Mouse (Mus musculus): Measurements from ENCODE around the gene Slc23a4. TPM values are rescaled to one million over a fixed set of nuclear protein-coding genes. Genes with fewer than 3 reads are reported as not detected.
A peak's percentile ranks its signal among the peaks of the same experiment; 100 is the strongest.

Gene Slc23a4
- polyA plus RNA-seq, 1 experiment from 2014 or later: 0.10 TPM

DNA sequence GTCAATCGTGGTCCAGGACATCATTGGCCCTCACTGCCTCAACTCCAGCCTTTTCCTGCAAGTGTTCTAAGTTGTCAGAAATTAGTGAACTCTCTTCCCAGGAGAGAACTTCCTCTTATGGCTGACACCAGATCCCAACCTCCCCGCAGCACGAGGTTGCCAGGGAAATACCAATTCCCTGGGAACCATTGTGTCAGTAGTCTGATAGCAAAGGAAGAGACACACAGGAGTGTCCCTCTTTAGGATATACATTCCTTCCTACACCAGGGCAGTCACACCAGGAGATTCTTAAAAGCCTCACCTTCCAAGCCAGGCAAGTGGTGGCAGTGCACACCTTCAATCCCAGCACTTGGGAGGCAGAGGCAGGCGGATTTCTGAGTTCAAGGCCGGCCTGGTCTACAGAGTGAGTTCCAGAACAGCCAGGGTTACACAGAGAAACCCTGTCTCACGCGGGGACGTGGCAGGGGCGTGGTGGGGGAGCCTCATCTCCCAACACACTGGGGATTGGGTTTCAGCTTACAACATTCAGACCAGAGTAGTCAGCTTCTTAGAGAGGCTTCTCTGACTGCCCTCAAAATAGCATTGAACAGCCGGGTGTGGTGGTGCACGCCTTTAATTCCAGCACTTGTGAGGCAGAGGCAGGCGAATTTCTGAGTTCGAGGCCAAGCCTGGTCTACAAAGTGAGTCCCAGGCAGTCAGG lies 74.7 kb downstream of the Slc23a4 start:
- H3K27ac ChIP-seq: no peak overlapping the region
- H3K4me3 ChIP-seq (ENCODE audit: inconsistent target): no peak overlapping the region
- no peaks in the 10 kb centered on the region for H3K36me3 ChIP-seq (ENCODE audit: inconsistent target)
- H3K79me2 ChIP-seq (ENCODE audit: inconsistent target): peaks cover 19% of the 10 kb centered on the region
- 96% methylated on average over 13 of the region's 13 CpGs for WGBS (ENCODE audit: missing documents)

DNA sequence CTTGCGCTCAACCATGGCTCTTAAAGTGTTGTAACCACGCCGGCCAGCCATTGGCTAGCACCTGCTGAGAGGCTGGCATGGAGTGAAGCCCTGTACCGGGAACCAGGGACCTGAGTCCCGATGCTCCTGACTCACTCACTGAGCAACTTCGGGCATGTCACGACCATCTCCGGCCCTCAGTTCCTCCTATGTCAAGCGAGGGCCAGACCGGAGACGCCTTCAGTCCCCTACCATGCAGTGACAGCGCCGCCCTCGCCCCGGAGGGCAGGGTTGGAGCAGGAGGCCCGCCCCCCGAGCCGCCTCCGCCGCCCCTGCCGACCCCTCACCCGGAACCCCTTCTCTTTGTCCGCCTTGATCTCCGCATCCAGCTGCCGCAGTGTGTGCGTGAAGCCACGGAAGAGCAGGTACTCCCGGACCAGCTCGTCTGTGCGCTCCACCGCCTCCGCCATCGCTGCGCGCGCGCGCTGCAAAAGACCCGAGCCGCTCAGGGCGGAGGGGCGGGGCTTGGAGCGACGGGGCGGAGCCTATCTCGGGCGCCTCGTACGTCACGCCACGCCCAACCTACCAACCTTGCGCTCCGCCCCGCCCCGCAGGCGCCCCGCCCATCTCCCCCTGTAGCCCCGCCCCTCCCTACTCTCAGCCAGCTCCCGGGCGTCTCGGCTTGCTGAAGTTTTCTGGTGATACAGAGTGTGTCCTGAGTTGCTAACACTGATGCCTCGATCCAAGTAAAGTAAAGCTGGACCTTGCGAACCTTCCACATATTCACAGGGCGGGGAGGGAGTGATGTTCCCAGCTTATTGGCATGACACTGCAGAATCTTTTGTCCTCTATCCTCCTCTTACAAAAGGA lies 77.6 kb downstream of the Slc23a4 start, which contains the start of gene Wdr91:
Gene Wdr91 (minus strand): TSS at position 506 of the 849 bp plus-strand sequence.
- H3K36me3 ChIP-seq (ENCODE audit: inconsistent target): no peaks in the 10 kb centered on the region
- peaks cover 31% of the 10 kb centered on the region for H3K79me2 ChIP-seq (ENCODE audit: inconsistent target)
- H3K27ac ChIP-seq: peak within 1 kb of the TSS; percentile 97
- WGBS (ENCODE audit: missing documents): 0% methylated on average over 58 of the region's 64 CpGs
- peak within 1 kb of the TSS; percentile 90 for H3K4me3 ChIP-seq (ENCODE audit: inconsistent target)

DNA sequence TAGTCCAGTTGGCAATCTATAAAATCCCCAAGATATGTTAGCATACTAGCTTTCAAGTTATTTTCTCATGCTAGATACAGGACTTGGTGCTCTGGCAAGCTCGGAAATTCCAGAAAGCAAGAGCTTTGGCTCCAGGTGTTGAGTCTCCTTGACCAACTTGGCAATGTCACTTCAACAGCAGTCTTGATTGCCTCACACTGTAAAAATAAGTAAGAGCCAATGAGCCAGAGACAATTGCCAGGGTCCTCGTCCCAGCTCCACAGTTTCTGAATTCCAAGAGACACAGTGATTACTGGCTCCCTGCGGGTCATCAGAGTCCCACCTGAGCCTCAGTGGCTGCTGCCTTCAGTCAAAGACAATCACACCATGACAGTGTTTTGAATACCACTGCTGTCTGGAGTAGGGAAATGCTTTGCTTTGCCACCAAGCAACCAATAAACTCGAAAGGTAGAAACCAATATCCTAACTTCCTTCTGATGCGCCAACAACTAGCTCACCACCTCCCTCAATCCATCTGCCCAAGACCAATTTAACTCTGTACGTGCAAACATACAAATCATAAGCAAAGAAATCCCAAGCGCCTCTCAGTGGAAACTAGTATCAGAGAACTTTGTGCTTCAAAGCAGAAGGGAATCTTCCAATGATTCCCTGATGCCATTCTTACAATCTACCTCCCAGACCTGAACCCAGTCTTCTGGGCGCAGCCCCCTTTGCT lies 78.4 kb downstream of the Slc23a4 start:
- peaks cover 2% of the 10 kb centered on the region; the same call in 1 of the 2 replicates for H3K36me3 ChIP-seq (ENCODE audit: inconsistent target)
- H3K27ac ChIP-seq: peak overlapping the region; percentile 97
- H3K79me2 ChIP-seq (ENCODE audit: inconsistent target): peaks cover 39% of the 10 kb centered on the region
- 50% methylated on average over 8 of the region's 8 CpGs for WGBS (ENCODE audit: missing documents)
- peak overlapping the region; percentile 90 for H3K4me3 ChIP-seq (ENCODE audit: inconsistent target)

DNA sequence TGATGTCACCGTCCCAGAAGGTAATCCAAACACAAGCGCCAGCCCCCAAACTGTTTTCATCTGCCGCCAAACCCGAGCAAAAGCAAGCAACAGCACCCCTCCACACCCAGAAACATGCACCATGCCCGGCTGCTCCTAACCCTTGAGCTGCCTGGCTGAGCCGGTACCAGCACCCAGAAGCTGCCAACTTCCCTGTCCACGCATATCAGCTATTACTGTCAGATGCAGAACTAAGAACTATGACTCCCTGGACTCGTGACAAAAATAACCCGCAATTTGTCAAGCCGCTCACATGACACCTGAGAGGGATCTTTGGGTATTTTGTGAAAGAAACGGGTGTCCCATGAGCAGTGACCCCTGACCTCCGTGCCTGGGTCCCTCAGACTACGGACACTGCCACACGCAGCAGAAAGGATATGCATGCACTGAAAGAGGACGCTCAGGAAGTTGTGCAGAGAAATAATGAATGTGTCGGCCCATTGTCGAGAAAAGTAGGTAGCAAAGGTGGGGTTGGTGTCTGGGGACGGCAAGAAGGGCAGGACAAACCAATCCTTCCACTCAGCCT lies 80.4 kb downstream of the Slc23a4 start:
- 59% methylated on average over 18 of the region's 18 CpGs for WGBS (ENCODE audit: missing documents)
- Histone ChIP-seq H3K27ac (peak overlapping the region; percentile 97), H3K36me3 (ENCODE audit: inconsistent target) (peaks cover 14% of the 10 kb centered on the region; the same call in 1 of the 2 replicates), H3K4me3 (ENCODE audit: inconsistent target) (peak overlapping the region; percentile 90), H3K79me2 (ENCODE audit: inconsistent target) (peaks cover 59% of the 10 kb centered on the region)

DNA sequence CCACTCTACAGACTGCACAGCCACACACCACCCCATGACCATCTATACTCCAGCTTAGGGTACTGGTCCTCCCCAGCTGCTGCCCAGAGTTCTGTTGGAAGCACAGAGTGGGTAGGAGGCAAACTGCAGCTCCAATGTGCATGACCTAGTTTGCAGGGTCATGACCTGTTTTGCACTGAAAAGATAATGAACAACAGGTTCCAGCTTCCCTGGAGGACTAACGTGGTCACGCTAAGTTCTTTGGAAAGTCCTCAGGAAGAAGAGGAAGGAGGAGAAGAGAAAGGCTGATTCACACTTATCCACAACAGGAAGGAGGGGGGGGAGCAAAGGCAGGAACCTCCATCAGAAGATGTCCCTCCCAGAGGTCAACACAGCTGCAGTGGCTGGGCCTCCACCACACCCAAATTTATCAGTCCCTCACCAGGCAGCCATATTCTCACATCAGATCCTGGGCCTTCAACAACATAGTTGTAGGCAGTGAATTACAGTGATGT lies 81.0 kb downstream of the Slc23a4 start:
- peaks cover 20% of the 10 kb centered on the region; the same call in 1 of the 2 replicates for H3K36me3 ChIP-seq (ENCODE audit: inconsistent target)
- H3K79me2 ChIP-seq (ENCODE audit: inconsistent target): peaks cover 65% of the 10 kb centered on the region
- H3K27ac ChIP-seq: peak overlapping the region; percentile 97
- H3K4me3 ChIP-seq (ENCODE audit: inconsistent target): no peak overlapping the region
- 23% methylated on average over 2 of the region's 2 CpGs for WGBS (ENCODE audit: missing documents)

DNA sequence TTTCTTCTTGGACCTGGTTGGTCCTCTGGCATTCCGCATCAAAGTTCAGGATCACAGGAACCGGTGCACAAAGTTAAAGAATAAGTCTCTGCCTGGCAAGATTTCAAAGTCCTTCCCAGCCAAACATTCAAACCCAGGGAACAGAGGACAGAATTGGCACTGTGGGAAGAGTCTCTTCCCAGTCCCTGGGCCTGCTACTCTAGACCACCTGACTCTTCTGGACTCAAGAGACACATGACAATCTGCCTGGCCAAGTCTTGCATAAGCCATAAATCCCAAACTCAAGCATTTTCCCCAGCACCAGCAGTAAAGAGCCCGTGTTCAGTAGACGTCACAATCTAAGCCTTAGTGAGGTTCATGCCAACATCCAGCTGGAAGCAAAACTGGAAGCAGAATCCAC lies 81.5 kb downstream of the Slc23a4 start:
- Histone ChIP-seq H3K36me3 (ENCODE audit: inconsistent target) (peaks cover 23% of the 10 kb centered on the region; the same call in 1 of the 2 replicates), H3K27ac (peak overlapping the region; percentile 97), H3K79me2 (ENCODE audit: inconsistent target) (peaks cover 71% of the 10 kb centered on the region), H3K4me3 (ENCODE audit: inconsistent target) (no peak overlapping the region)
- WGBS (ENCODE audit: missing documents): 64% methylated on average over 4 of the region's 4 CpGs

DNA sequence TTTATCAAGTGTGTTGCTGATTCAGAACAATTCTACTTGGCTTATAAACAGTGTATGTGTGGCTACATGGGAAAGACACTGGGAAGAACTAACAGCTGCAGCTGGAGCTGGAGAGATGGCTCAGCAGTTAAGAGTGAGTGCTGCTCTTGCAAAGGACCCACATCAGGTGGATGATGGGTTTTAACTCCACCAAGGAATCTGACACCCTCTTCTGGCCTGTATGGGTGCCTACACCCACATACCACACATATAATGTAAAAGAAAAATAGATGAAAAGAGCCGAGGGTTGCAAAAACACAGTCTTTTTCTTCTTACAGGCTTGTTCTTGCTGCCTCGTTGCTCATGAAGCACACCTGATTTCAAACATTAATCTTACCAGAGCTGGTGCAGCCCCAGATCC lies 82.1 kb downstream of the Slc23a4 start:
- H3K4me3 ChIP-seq (ENCODE audit: inconsistent target): no peak overlapping the region
- peak overlapping the region; percentile 97 for H3K27ac ChIP-seq
- WGBS (ENCODE audit: missing documents): 85% methylated on average over 2 of the region's 2 CpGs
- H3K36me3 ChIP-seq (ENCODE audit: inconsistent target): peaks cover 29% of the 10 kb centered on the region
- H3K79me2 ChIP-seq (ENCODE audit: inconsistent target): peaks cover 76% of the 10 kb centered on the region

DNA sequence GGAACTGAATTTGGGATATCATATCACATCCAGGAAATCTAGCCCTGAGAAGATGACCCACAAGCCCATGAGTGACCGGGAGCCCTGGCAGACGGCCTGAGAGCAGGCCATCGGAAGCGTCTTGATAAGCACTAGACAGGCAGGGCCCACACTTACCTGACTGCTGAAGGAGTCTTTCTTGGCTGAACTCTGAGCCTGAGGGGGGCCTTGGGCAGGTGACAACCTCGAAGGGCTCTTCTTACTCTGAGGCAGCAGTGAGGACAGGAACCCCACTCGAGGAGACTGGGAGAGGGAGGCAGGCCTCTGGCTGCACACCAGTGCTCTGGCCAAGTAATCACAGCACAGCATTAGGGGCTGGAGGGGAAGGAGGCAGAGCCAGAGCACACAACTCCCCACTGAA lies 83.8 kb downstream of the Slc23a4 start:
- H3K4me3 ChIP-seq (ENCODE audit: inconsistent target): no peak overlapping the region
- 93% methylated on average over 6 of the region's 6 CpGs for WGBS (ENCODE audit: missing documents)
- H3K79me2 ChIP-seq (ENCODE audit: inconsistent target): peaks cover 84% of the 10 kb centered on the region
- H3K27ac ChIP-seq: peak overlapping the region; percentile 22
- H3K36me3 ChIP-seq (ENCODE audit: inconsistent target): peaks cover 46% of the 10 kb centered on the region

DNA sequence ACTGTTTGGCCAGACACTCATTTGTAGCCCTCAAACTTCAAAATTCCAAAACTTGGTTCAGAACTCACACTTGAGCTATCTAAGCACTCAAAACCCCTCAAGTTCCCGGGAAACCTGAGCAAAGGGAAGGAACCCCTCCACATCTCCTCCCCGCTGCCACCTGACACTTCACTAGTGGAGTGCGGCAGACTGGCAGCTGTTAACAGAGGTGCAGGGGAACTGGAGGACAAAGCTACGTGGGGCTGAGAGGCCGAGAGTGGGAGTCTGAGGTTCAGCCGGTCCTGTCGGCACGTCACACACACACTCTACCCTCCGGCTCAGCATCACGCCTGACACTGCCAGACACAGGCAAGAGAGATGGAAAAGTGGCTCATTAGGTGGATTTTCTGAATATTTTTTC lies 84.4 kb downstream of the Slc23a4 start:
- H3K36me3 ChIP-seq (ENCODE audit: inconsistent target): peaks cover 51% of the 10 kb centered on the region
- 94% methylated on average over 10 of the region's 10 CpGs for WGBS (ENCODE audit: missing documents)
- no peak overlapping the region for H3K4me3 ChIP-seq (ENCODE audit: inconsistent target)
- peaks cover 84% of the 10 kb centered on the region for H3K79me2 ChIP-seq (ENCODE audit: inconsistent target)
- H3K27ac ChIP-seq: no peak overlapping the region

DNA sequence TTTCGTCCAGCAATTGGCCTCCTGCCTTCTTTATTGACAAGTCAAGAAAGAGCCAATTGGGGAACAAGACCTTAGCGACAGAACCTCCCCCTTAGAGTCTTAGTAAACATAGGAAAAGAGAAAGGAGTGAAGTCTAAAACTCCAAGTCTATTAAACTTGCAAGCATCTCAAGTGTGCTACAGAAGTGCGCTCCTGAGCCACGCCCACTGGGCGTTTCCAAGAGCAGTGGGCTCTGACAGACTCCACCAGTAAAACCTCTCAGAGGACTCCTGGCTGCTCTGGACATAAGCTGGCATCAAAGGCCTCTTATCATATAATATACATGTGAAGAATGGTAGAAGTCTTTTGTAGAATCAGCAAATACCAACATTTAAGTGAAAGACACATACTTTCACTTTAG lies 84.8 kb downstream of the Slc23a4 start:
- Histone ChIP-seq H3K4me3 (ENCODE audit: inconsistent target) (no peak overlapping the region), H3K36me3 (ENCODE audit: inconsistent target) (peaks cover 52% of the 10 kb centered on the region), H3K79me2 (ENCODE audit: inconsistent target) (peaks cover 84% of the 10 kb centered on the region), H3K27ac (no peak overlapping the region)
- 89% methylated on average over 5 of the region's 5 CpGs for WGBS (ENCODE audit: missing documents)

DNA sequence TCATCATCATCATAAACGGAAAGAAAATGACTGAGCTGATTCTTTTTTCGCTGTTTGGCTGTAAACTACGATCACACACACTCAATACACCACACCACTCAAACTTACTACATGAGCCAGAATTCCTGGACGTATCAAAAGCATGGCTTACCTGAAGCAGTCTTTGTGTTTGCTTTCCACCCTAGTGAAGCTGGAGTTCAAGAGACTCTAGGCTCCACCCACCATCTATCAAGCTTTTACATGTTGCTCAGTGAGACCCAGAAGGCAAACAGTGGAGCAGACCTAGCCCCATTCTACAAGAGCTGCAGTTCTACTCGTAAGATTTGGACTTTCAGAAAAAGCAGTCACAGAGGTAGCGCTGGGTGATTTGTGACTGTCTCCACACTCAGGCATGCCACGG lies 85.6 kb downstream of the Slc23a4 start:
- H3K79me2 ChIP-seq (ENCODE audit: inconsistent target): peaks cover 87% of the 10 kb centered on the region
- no peak overlapping the region for H3K4me3 ChIP-seq (ENCODE audit: inconsistent target)
- 90% methylated on average over 7 of the region's 7 CpGs for WGBS (ENCODE audit: missing documents)
- H3K36me3 ChIP-seq (ENCODE audit: inconsistent target): peaks cover 61% of the 10 kb centered on the region
- H3K27ac ChIP-seq: 0 out of 2 replicates have a peak overlapping the region, but pooled peaks have one; percentile 4

DNA sequence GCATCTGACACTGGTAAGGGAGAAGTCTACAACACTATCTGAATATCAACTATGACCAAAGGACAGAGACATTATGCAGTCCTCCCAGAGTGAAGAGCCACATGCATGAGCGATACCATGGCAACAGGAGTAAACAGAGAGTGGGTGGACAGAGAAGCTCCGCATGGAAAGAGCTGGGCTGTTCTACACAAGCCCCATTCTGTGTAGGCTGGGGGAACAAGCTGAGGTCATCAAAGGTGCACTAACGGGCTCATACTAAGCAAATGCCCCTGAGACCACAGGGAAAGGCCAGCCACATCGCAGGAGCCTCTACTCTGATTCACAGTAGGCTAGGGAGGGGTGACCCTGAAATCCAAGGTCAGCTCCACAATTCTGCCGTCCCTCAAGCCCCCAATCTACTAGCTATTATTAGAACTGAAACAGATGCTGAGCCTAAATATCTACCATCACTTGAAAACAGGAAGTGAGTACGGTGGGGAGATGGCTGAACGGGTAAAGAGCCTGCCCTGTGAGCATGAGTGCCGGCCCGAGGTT lies 86.2 kb downstream of the Slc23a4 start:
- WGBS (ENCODE audit: missing documents): 44% methylated on average over 7 of the region's 9 CpGs
- H3K4me3 ChIP-seq (ENCODE audit: inconsistent target): no peak overlapping the region
- peaks cover 67% of the 10 kb centered on the region for H3K36me3 ChIP-seq (ENCODE audit: inconsistent target)
- H3K27ac ChIP-seq: no peak overlapping the region
- peaks cover 93% of the 10 kb centered on the region for H3K79me2 ChIP-seq (ENCODE audit: inconsistent target)

DNA sequence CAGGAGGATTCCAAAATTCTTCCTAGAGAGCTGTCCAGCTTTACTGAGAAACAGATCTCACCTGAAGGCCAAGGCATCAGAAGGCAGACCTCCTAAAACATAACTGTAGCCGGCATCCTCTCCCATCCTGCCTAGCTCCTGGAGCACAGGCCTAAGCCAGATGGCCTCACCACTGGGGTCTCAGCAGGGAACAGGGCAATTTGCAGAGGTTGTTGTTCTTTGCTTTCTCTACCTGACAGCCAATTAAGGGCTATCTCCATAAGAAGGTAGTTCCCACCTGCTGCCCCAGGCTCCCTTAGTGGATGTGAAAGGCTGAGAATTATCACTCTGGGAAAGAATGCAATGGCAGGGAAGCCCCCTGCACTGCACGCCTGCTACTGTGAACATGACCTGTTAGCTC lies 87.2 kb downstream of the Slc23a4 start:
- no peak overlapping the region for H3K27ac ChIP-seq
- WGBS (ENCODE audit: missing documents): 100% methylated on average over 2 of the region's 2 CpGs
- peaks cover 77% of the 10 kb centered on the region for H3K36me3 ChIP-seq (ENCODE audit: inconsistent target)
- H3K79me2 ChIP-seq (ENCODE audit: inconsistent target): peaks cover 100% of the 10 kb centered on the region
- H3K4me3 ChIP-seq (ENCODE audit: inconsistent target): no peak overlapping the region

DNA sequence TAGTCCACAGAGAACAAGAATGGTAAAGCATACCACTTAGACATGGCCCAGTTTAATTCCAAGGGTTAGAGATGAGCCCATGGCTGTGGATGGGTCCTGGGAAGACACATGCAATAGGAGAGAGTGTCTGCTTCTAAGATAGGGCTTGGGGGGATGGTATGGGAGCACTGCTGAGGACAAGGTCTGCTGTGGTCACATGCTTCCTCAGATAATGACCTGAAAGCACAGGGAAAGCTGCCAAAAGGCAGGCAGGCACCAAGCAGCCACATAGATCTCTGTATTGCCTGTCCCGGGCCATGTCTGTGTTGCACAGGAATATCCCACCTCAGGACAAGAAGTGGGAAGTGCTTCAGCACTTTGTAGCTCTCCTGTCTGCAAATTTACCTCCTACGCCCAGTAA lies 89.1 kb downstream of the Slc23a4 start:
- Histone ChIP-seq H3K36me3 (ENCODE audit: inconsistent target) (peaks cover 84% of the 10 kb centered on the region), H3K27ac (no peak overlapping the region), H3K79me2 (ENCODE audit: inconsistent target) (peaks cover 100% of the 10 kb centered on the region), H3K4me3 (ENCODE audit: inconsistent target) (no peak overlapping the region)
- WGBS (ENCODE audit: missing documents): 94% methylated on average over 2 of the region's 2 CpGs

All from macrophage (primary cell).